Mouse (Mus musculus): ENCODE measurements at regions not wholly inside any gene's neighbourhood (a gene's known extent, or its start where the extent isn't known, plus 50 kb on each side); places are given as distances from the start of the nearest gene placed in this dataset.

- H3K9me3 ChIP-seq (ENCODE audit: control insufficient read depth, low read length): no peaks in the 10 kb centered on the region
- H3K36me3 ChIP-seq (ENCODE audit: control insufficient read depth, insufficient read depth, low read length): no peaks in the 10 kb centered on the region
- no peak overlapping the region for H3K9ac ChIP-seq (ENCODE audit: low read length)
- H3K4me3 ChIP-seq (ENCODE audit: low read depth, low read length): no peak overlapping the region
- H3K27me3 ChIP-seq (ENCODE audit: control insufficient read depth, insufficient read depth, low read length): no peaks in the 10 kb centered on the region
- DNase-seq (ENCODE audit: low spot score, missing footprints): no peak
- WGBS: 85% methylated on average over 9 of the region's 9 CpGs
- H3K4me1 ChIP-seq (ENCODE audit: control insufficient read depth, insufficient read depth, low read length): no peaks in the 10 kb centered on the region
- no peak overlapping the region for H3K4me2 ChIP-seq
- H3K27ac ChIP-seq (ENCODE audit: low read depth, low read length): no peak overlapping the region
- ATAC-seq (ENCODE audit: low FRiP score): no peak
Measured at GRCm38 (mm10) chr10:25016110-25016509, 88.8 kb upstream of the Arg1 start.

- DNase-seq (ENCODE audit: low spot score, missing footprints) (no peak), ATAC-seq (ENCODE audit: low FRiP score) (no peak)
- Histone ChIP-seq H3K36me3 (ENCODE audit: control insufficient read depth, insufficient read depth, low read length) (no peaks in the 10 kb centered on the region), H3K27me3 (ENCODE audit: control insufficient read depth, insufficient read depth, low read length) (no peaks in the 10 kb centered on the region), H3K4me2 (no peak overlapping the region), H3K9me3 (ENCODE audit: control insufficient read depth, low read length) (no peaks in the 10 kb centered on the region), H3K4me3 (ENCODE audit: low read depth, low read length) (no peak overlapping the region), H3K27ac (ENCODE audit: low read depth, low read length) (no peak overlapping the region), H3K9ac (ENCODE audit: low read length) (no peak overlapping the region), H3K4me1 (ENCODE audit: control insufficient read depth, insufficient read depth, low read length) (no peaks in the 10 kb centered on the region)
Measured at GRCm38 (mm10) chr10:25012129-25012528, 84.8 kb upstream of the Arg1 start.

- Histone ChIP-seq H3K9me3 (ENCODE audit: control insufficient read depth, low read length) (no peaks in the 10 kb centered on the region), H3K27me3 (ENCODE audit: control insufficient read depth, insufficient read depth, low read length) (no peaks in the 10 kb centered on the region), H3K4me3 (ENCODE audit: low read depth, low read length) (no peak overlapping the region), H3K4me1 (ENCODE audit: control insufficient read depth, insufficient read depth, low read length) (no peaks in the 10 kb centered on the region), H3K27ac (ENCODE audit: low read depth, low read length) (no peak overlapping the region), H3K4me2 (no peak overlapping the region), H3K36me3 (ENCODE audit: control insufficient read depth, insufficient read depth, low read length) (no peaks in the 10 kb centered on the region), H3K9ac (ENCODE audit: low read length) (no peak overlapping the region)
- whole genome bisulfite sequencing: 86% methylated on average over 8 of the region's 8 CpGs
- DNase-seq (ENCODE audit: low spot score, missing footprints) (no peak), ATAC-seq (ENCODE audit: low FRiP score) (no peak)
Measured at GRCm38 (mm10) chr10:25001299-25001698, 74.0 kb upstream of the Arg1 start.

- H3K4me3 ChIP-seq (ENCODE audit: low read depth, low read length): no peak overlapping the region
- DNase-seq (ENCODE audit: low spot score, missing footprints): no peak
- H3K4me2 ChIP-seq: no peak overlapping the region
- no peaks in the 10 kb centered on the region for H3K36me3 ChIP-seq (ENCODE audit: control insufficient read depth, insufficient read depth, low read length)
- no peak overlapping the region for H3K27ac ChIP-seq (ENCODE audit: low read depth, low read length)
- H3K9ac ChIP-seq (ENCODE audit: low read length): no peak overlapping the region
- H3K4me1 ChIP-seq (ENCODE audit: control insufficient read depth, insufficient read depth, low read length): no peaks in the 10 kb centered on the region
- no peaks in the 10 kb centered on the region for H3K9me3 ChIP-seq (ENCODE audit: control insufficient read depth, low read length)
- no peaks in the 10 kb centered on the region for H3K27me3 ChIP-seq (ENCODE audit: control insufficient read depth, insufficient read depth, low read length)
- 82% methylated on average over 20 of the region's 20 CpGs for WGBS
- ATAC-seq (ENCODE audit: low FRiP score): no peak
Measured at GRCm38 (mm10) chr10:25000231-25001222, 73.2 kb upstream of the Arg1 start.

- Histone ChIP-seq H3K4me1 (ENCODE audit: control insufficient read depth, insufficient read depth, low read length) (no peaks in the 10 kb centered on the region), H3K9ac (ENCODE audit: low read length) (no peak overlapping the region), H3K27ac (ENCODE audit: low read depth, low read length) (no peak overlapping the region), H3K36me3 (ENCODE audit: control insufficient read depth, insufficient read depth, low read length) (no peaks in the 10 kb centered on the region), H3K9me3 (ENCODE audit: control insufficient read depth, low read length) (no peaks in the 10 kb centered on the region), H3K4me3 (ENCODE audit: low read depth, low read length) (no peak overlapping the region), H3K4me2 (no peak overlapping the region), H3K27me3 (ENCODE audit: control insufficient read depth, insufficient read depth, low read length) (no peaks in the 10 kb centered on the region)
- 86% methylated on average over 5 of the region's 5 CpGs for WGBS
- ATAC-seq (ENCODE audit: low FRiP score): no peak
- DNase-seq (ENCODE audit: low spot score, missing footprints): no peak
Measured at GRCm38 (mm10) chr10:24999807-25000206, 72.5 kb upstream of the Arg1 start.

- ATAC-seq (ENCODE audit: low FRiP score) (no peak), DNase-seq (ENCODE audit: low spot score, missing footprints) (no peak)
- Histone ChIP-seq H3K4me1 (ENCODE audit: control insufficient read depth, insufficient read depth, low read length) (no peaks in the 10 kb centered on the region), H3K4me3 (ENCODE audit: low read depth, low read length) (no peak overlapping the region), H3K4me2 (no peak overlapping the region), H3K36me3 (ENCODE audit: control insufficient read depth, insufficient read depth, low read length) (no peaks in the 10 kb centered on the region), H3K27me3 (ENCODE audit: control insufficient read depth, insufficient read depth, low read length) (no peaks in the 10 kb centered on the region), H3K27ac (ENCODE audit: low read depth, low read length) (no peak overlapping the region), H3K9ac (ENCODE audit: low read length) (no peak overlapping the region), H3K9me3 (ENCODE audit: control insufficient read depth, low read length) (no peaks in the 10 kb centered on the region)
- WGBS: 93% methylated on average over 3 of the region's 3 CpGs
Measured at GRCm38 (mm10) chr10:24997661-24998060, 70.4 kb upstream of the Arg1 start.

GRCm38 (mm10) chr10:24995751-24996150 is 68.5 kb upstream of the Arg1 start:
- Histone ChIP-seq H3K9me3 (ENCODE audit: control insufficient read depth, low read length) (no peaks in the 10 kb centered on the region), H3K27me3 (ENCODE audit: control insufficient read depth, insufficient read depth, low read length) (no peaks in the 10 kb centered on the region), H3K36me3 (ENCODE audit: control insufficient read depth, insufficient read depth, low read length) (no peaks in the 10 kb centered on the region), H3K4me1 (ENCODE audit: control insufficient read depth, insufficient read depth, low read length) (no peaks in the 10 kb centered on the region), H3K27ac (ENCODE audit: low read depth, low read length) (no peak overlapping the region), H3K9ac (ENCODE audit: low read length) (no peak overlapping the region), H3K4me3 (ENCODE audit: low read depth, low read length) (no peak overlapping the region), H3K4me2 (no peak overlapping the region)
- 88% methylated on average over 2 of the region's 2 CpGs for WGBS
- no peak for ATAC-seq (ENCODE audit: low FRiP score)
- no peak for DNase-seq (ENCODE audit: low spot score, missing footprints)

GRCm38 (mm10) chr10:24989965-24990653 is 62.8 kb upstream of the Arg1 start:
- no peak for ATAC-seq (ENCODE audit: low FRiP score)
- Histone ChIP-seq H3K4me1 (ENCODE audit: control insufficient read depth, insufficient read depth, low read length) (no peaks in the 10 kb centered on the region), H3K9ac (ENCODE audit: low read length) (no peak overlapping the region), H3K9me3 (ENCODE audit: control insufficient read depth, low read length) (no peaks in the 10 kb centered on the region), H3K27me3 (ENCODE audit: control insufficient read depth, insufficient read depth, low read length) (no peaks in the 10 kb centered on the region), H3K36me3 (ENCODE audit: control insufficient read depth, insufficient read depth, low read length) (no peaks in the 10 kb centered on the region), H3K27ac (ENCODE audit: low read depth, low read length) (no peak overlapping the region), H3K4me2 (no peak overlapping the region), H3K4me3 (ENCODE audit: low read depth, low read length) (no peak overlapping the region)
- DNase-seq (ENCODE audit: low spot score, missing footprints): no peak
- 89% methylated on average over 2 of the region's 2 CpGs for WGBS

- Histone ChIP-seq H3K4me3 (ENCODE audit: low read depth, low read length) (no peak overlapping the region), H3K9me3 (ENCODE audit: control insufficient read depth, low read length) (no peaks in the 10 kb centered on the region; the same call in 1 of the 2 replicates), H3K4me1 (ENCODE audit: control insufficient read depth, insufficient read depth, low read length) (no peaks in the 10 kb centered on the region), H3K4me2 (no peak overlapping the region), H3K36me3 (ENCODE audit: control insufficient read depth, insufficient read depth, low read length) (no peaks in the 10 kb centered on the region), H3K9ac (ENCODE audit: low read length) (no peak overlapping the region), H3K27me3 (ENCODE audit: control insufficient read depth, insufficient read depth, low read length) (no peaks in the 10 kb centered on the region), H3K27ac (ENCODE audit: low read depth, low read length) (no peak overlapping the region)
- ATAC-seq (ENCODE audit: low FRiP score): no peak
- no peak for DNase-seq (ENCODE audit: low spot score, missing footprints)
- WGBS: 90% methylated on average over 4 of the region's 4 CpGs
Measured at GRCm38 (mm10) chr10:24984801-24985200, 57.5 kb upstream of the Arg1 start.
